Mouse (Mus musculus): ENCODE measurements around the gene Zfp579. TPM values are rescaled to one million over a fixed set of nuclear protein-coding genes. Genes with fewer than 3 reads are reported as not detected.

Gene Zfp579
- polyA plus RNA-seq (2012; rRNA removed; ENCODE audit: low replicate concordance): 39.0 and 47.9 TPM in 2 replicates

GRCm38 (mm10) chr7:4996003-4996895 is at the start of gene Zfp579:
Zfp579 (minus strand) TSS chr7:4996158.

GRCm38 (mm10) chr7:5038109-5038732 is 42.3 kb upstream of the Zfp579 start, which contains the start of gene Zfp784:
Zfp784 (minus strand) TSS chr7:5038446.

GRCm38 (mm10) chr7:5033818-5034217 is 37.9 kb upstream of the Zfp579 start, which contains the start of gene 4632433K11Rik:
4632433K11Rik (plus strand) TSS chr7:5034118.

GRCm38 (mm10) chr7:5020000-5020681 is 24.2 kb upstream of the Zfp579 start, which contains the start of the genes Zfp865 and Ccdc106:
Zfp865 (plus strand) TSS chr7:5020376.
Ccdc106 (plus strand) TSS chr7:5020553.

GRCm38 (mm10) chr7:5015118-5016001 is 19.4 kb upstream of the Zfp579 start, which contains the start of gene Gm44973:
Gm44973 (plus strand) TSS chr7:5015496.

GRCm38 (mm10) chr7:5014251-5015117 is 18.5 kb upstream of the Zfp579 start, which contains the start of the genes Zfp524 and Fiz1:
Zfp524 (plus strand) TSS chr7:5014415.
Fiz1 (minus strand) TSS chr7:5014697.

GRCm38 (mm10) chr7:4971068-4971467 is 24.9 kb downstream of the Zfp579 start, which contains the start of gene Sbk3:
Sbk3 (minus strand) TSS chr7:4971168.

GRCm38 (mm10) chr7:4964272-4964671 is 31.7 kb downstream of the Zfp579 start, which contains the start of gene Sbk2:
Sbk2 (minus strand) TSS chr7:4964406.

Other genes starting within 250 kb of the Zfp579 start
- 8.1 and 47.7 TPM in 2 replicates for gene Cox6b2, start 243.1 kb downstream of the Zfp579 start, polyA plus RNA-seq (2012; rRNA removed; ENCODE audit: low replicate concordance)
- gene Fam71e2, start 224.9 kb downstream of the Zfp579 start, polyA plus RNA-seq (2012; rRNA removed; ENCODE audit: low replicate concordance): not detected in 2 replicates
- 0.21 and 0.53 TPM in 2 replicates for gene Il11, start 213.3 kb downstream of the Zfp579 start, polyA plus RNA-seq (2012; rRNA removed; ENCODE audit: low replicate concordance)
- not detected in 2 replicates for gene Tmem190, start 213.2 kb downstream of the Zfp579 start, polyA plus RNA-seq (2012; rRNA removed; ENCODE audit: low replicate concordance)
- 245 and 842 TPM in 2 replicates for gene Tmem238, start 206.5 kb downstream of the Zfp579 start, polyA plus RNA-seq (2012; rRNA removed; ENCODE audit: low replicate concordance)
- gene Rpl28, start 203.3 kb downstream of the Zfp579 start, polyA plus RNA-seq (2012; rRNA removed; ENCODE audit: low replicate concordance): 347 and 393 TPM in 2 replicates
- 184 and 256 TPM in 2 replicates for gene Ube2s, start 183.6 kb downstream of the Zfp579 start, polyA plus RNA-seq (2012; rRNA removed; ENCODE audit: low replicate concordance)
- gene Shisa7, start 151.5 kb downstream of the Zfp579 start, polyA plus RNA-seq (2012; rRNA removed; ENCODE audit: low replicate concordance): 0.19 and 3.1 TPM in 2 replicates
- 31.8 and 33.1 TPM in 2 replicates for gene Isoc2b, start 125.9 kb downstream of the Zfp579 start, polyA plus RNA-seq (2012; rRNA removed; ENCODE audit: low replicate concordance)
- gene Isoc2a, start 119.0 kb downstream of the Zfp579 start, polyA plus RNA-seq (2012; rRNA removed; ENCODE audit: low replicate concordance): 34.1 and 38.8 TPM in 2 replicates
- not detected in 2 replicates for gene Gm36210, start 89.6 kb downstream of the Zfp579 start, polyA plus RNA-seq (2012; rRNA removed; ENCODE audit: low replicate concordance)
- gene Zfp628, start 80.9 kb downstream of the Zfp579 start, polyA plus RNA-seq (2012; rRNA removed; ENCODE audit: low replicate concordance): 26.2 and 34.2 TPM in 2 replicates
- gene Nat14, start 74.1 kb downstream of the Zfp579 start, polyA plus RNA-seq (2012; rRNA removed; ENCODE audit: low replicate concordance): 8.4 and 8.7 TPM in 2 replicates
- gene Ssc5d, start 70.4 kb downstream of the Zfp579 start, polyA plus RNA-seq (2012; rRNA removed; ENCODE audit: low replicate concordance): 2.7 and 4.6 TPM in 2 replicates
- not detected in 2 replicates for gene Sbk2, start 31.8 kb downstream of the Zfp579 start, polyA plus RNA-seq (2012; rRNA removed; ENCODE audit: low replicate concordance)
- 0.02 TPM in 1 of 2 replicates, not detected in the other for gene Sbk3, start 25.0 kb downstream of the Zfp579 start, polyA plus RNA-seq (2012; rRNA removed; ENCODE audit: low replicate concordance)
- 46.4 and 57.1 TPM in 2 replicates for gene Zfp524, start 18.3 kb upstream of the Zfp579 start, polyA plus RNA-seq (2012; rRNA removed; ENCODE audit: low replicate concordance)
- gene Fiz1, start 18.5 kb upstream of the Zfp579 start, polyA plus RNA-seq (2012; rRNA removed; ENCODE audit: low replicate concordance): 24.9 and 25.9 TPM in 2 replicates
- not detected in 2 replicates for gene Gm44973, start 19.3 kb upstream of the Zfp579 start, polyA plus RNA-seq (2012; rRNA removed; ENCODE audit: low replicate concordance)
- gene Zfp865, start 24.2 kb upstream of the Zfp579 start, polyA plus RNA-seq (2012; rRNA removed; ENCODE audit: low replicate concordance): 29.9 and 32.6 TPM in 2 replicates
- gene Ccdc106, start 24.4 kb upstream of the Zfp579 start, polyA plus RNA-seq (2012; rRNA removed; ENCODE audit: low replicate concordance): 1.6 and 2.3 TPM in 2 replicates
- gene 4632433K11Rik, start 38.0 kb upstream of the Zfp579 start, polyA plus RNA-seq (2012; rRNA removed; ENCODE audit: low replicate concordance): not detected in 2 replicates
- gene Zfp784, start 42.3 kb upstream of the Zfp579 start, polyA plus RNA-seq (2012; rRNA removed; ENCODE audit: low replicate concordance): 6.7 and 8.4 TPM in 2 replicates
- gene Zfp580, start 55.4 kb upstream of the Zfp579 start, polyA plus RNA-seq (2012; rRNA removed; ENCODE audit: low replicate concordance): 18.1 and 22.7 TPM in 2 replicates
- 108 and 110 TPM in 2 replicates for gene U2af2, start 66.0 kb upstream of the Zfp579 start, polyA plus RNA-seq (2012; rRNA removed; ENCODE audit: low replicate concordance)
- 442 and 660 TPM in 2 replicates for gene Epn1, start 84.1 kb upstream of the Zfp579 start, polyA plus RNA-seq (2012; rRNA removed; ENCODE audit: low replicate concordance)
- not detected in 2 replicates for gene Rfpl4, start 120.8 kb upstream of the Zfp579 start, polyA plus RNA-seq (2012; rRNA removed; ENCODE audit: low replicate concordance)
- 0.21 and 0.47 TPM in 2 replicates for gene Rasl2-9, start 129.8 kb upstream of the Zfp579 start, polyA plus RNA-seq (2012; rRNA removed; ENCODE audit: low replicate concordance)
- not detected in 2 replicates for gene Vmn1r55, start 153.5 kb upstream of the Zfp579 start, polyA plus RNA-seq (2012; rRNA removed; ENCODE audit: low replicate concordance)
- not detected in 2 replicates for gene Vmn1r56, start 200.6 kb upstream of the Zfp579 start, polyA plus RNA-seq (2012; rRNA removed; ENCODE audit: low replicate concordance)
- gene Vmn1r57, start 222.3 kb upstream of the Zfp579 start, polyA plus RNA-seq (2012; rRNA removed; ENCODE audit: low replicate concordance): not detected in 2 replicates

Data from duodenum, adult 2 months (tissue).